Mouse (Mus musculus) kidney, postnatal 10 days (tissue): ENCODE data around the gene Morf4l2.
"Not testable (repeated sequence)": the region's sequence is repeated elsewhere in the genome, so short reads cannot be mapped to it uniquely, and the experiment has no call there.

Experiments used
- DNase-seq: peaks from one replicate; pipeline ENCODE4 v3.0.0; 2021; ENCODE audit warnings: mixed read lengths

The Morf4l2 gene

GRCm38 (mm10) chrX:136692294-136692675, 51.2 kb downstream of the Morf4l2 start:
- DNase-seq = no peak

- not testable (repeated sequence) for DNase-seq
Measured at GRCm38 (mm10) chrX:136691606-136692293, 51.7 kb downstream of the Morf4l2 start.
